Mouse (Mus musculus) gastrocnemius, postnatal 36 days (tissue): ENCODE results near the gene Gtf3c2. TPM values are rescaled to one million over a fixed set of nuclear protein-coding genes. Genes with fewer than 3 reads are reported as not detected.

ENCODE experiments used
- DNase-seq, 2 experiments: peaks; one replicate each; pipeline ENCODE4 v3.0.0; 2022
- intact Hi-C: fragments of 180-260 bp; cut with DNase I; formaldehyde crosslinking; loops from one replicate; pipeline ENCODE4 v1.15.1; 2025
- total RNA-seq, 2 experiments: library from RNA; stranded (reverse); gene quantifications; 2 replicates each; pipeline ENCODE4 v1.2.3; 2021

The Gtf3c2 gene
- total RNA-seq, 2 experiments from 2014 or later: 17.8 to 20.8 TPM

- DNase-seq: peak; percentile 69 to 76
- intact Hi-C loops: no loop called here
These were observed 25.8 kb downstream of the Gtf3c2 start, which contains the start of gene Mpv17 for GRCm38 (mm10) chr5:31154152-31154553. Gene Mpv17, minus strand, starts transcription at chr5:31154251.

- peak in 1 of 2 experiments; percentile 30 for DNase-seq
- intact Hi-C loops: no loop called here
These were observed 26.3 kb downstream of the Gtf3c2 start for GRCm38 (mm10) chr5:31153516-31154151.

- intact Hi-C loops: no loop called here
- DNase-seq: peak in 1 of 2 experiments; percentile 19
These were observed 28.2 kb downstream of the Gtf3c2 start for GRCm38 (mm10) chr5:31151746-31152145.

- intact Hi-C loops: no loop called here
- DNase-seq: no peak
These were observed 30.2 kb downstream of the Gtf3c2 start for GRCm38 (mm10) chr5:31149781-31150180.

- no peak for DNase-seq
- intact Hi-C loops: no loop called here
These were observed 40.9 kb downstream of the Gtf3c2 start for GRCm38 (mm10) chr5:31138968-31139425.

GRCm38 (mm10) chr5:31138241-31138967, 41.5 kb downstream of the Gtf3c2 start, which contains the start of gene Ucn:
Gene Ucn, minus strand, starts transcription at chr5:31138829.
- no peak for DNase-seq

GRCm38 (mm10) chr5:31137658-31138057, 42.3 kb downstream of the Gtf3c2 start:
- intact Hi-C loops: no loop called here
- DNase-seq: no peak

More at GRCm38 (mm10) chr5:31138241-31138967, 41.5 kb downstream of the Gtf3c2 start, which contains the start of gene Ucn:
- intact Hi-C loops: no loop called here

GRCm38 (mm10) chr5:31136730-31137424, 43.1 kb downstream of the Gtf3c2 start:
- intact Hi-C loops: no loop called here
- no peak for DNase-seq

GRCm38 (mm10) chr5:31126050-31126449, 53.9 kb downstream of the Gtf3c2 start:
- no peak for DNase-seq
- intact Hi-C loops: no loop called here

GRCm38 (mm10) chr5:31123481-31123880, 56.5 kb downstream of the Gtf3c2 start:
- intact Hi-C loops: no loop called here

GRCm38 (mm10) chr5:31121111-31121510, 58.8 kb downstream of the Gtf3c2 start:
- no peak for DNase-seq
- intact Hi-C loops: no loop called here

More at GRCm38 (mm10) chr5:31123481-31123880, 56.5 kb downstream of the Gtf3c2 start:
- DNase-seq: no peak

- no peak for DNase-seq
- intact Hi-C loops: no loop called here
These were observed 63.0 kb downstream of the Gtf3c2 start for GRCm38 (mm10) chr5:31116912-31117311.

GRCm38 (mm10) chr5:31116354-31116753, 63.6 kb downstream of the Gtf3c2 start, which contains the start of gene Trim54:
Gene Trim54, plus strand, starts transcription at chr5:31116712.
- no peak for DNase-seq
- intact Hi-C loops: no loop called here

GRCm38 (mm10) chr5:31110781-31111180, 69.2 kb downstream of the Gtf3c2 start:
- no peak for DNase-seq
- intact Hi-C loops: no loop called here

GRCm38 (mm10) chr5:31108000-31108490, 71.9 kb downstream of the Gtf3c2 start, which contains the start of gene Slc30a3:
Gene Slc30a3, minus strand, starts transcription at chr5:31108237.
- intact Hi-C loops: loop anchor here (5.0 kb wide), 1 partner anchor 51 kb away; no protein-coding TSS in a partner anchor
- no peak for DNase-seq

Other genes starting within 250 kb of the Gtf3c2 start
- 1 to 10 TPM; 2.5 TPM for gene Cgref1, start 234.6 kb downstream of the Gtf3c2 start, total RNA-seq
- gene Preb, start 219.8 kb downstream of the Gtf3c2 start, total RNA-seq: 10 to 100 TPM; 76.7 to 86.2 TPM
- gene Tcf23, start 211.5 kb downstream of the Gtf3c2 start, total RNA-seq: under 1 TPM; 0.15 to 0.32 TPM
- 10 to 100 TPM; 42.4 to 43.6 TPM for gene Atraid, start 131.8 kb downstream of the Gtf3c2 start, total RNA-seq
- gene Slc5a6, start 131.2 kb downstream of the Gtf3c2 start, total RNA-seq: 1 to 10 TPM; 2.5 to 3.8 TPM
- gene Cad, start 125.4 kb downstream of the Gtf3c2 start, total RNA-seq: 10 to 100 TPM; 21.3 to 21.7 TPM
- not detected for gene Dnajc5g, start 73.9 kb downstream of the Gtf3c2 start, total RNA-seq
- gene Slc30a3, start 71.9 kb downstream of the Gtf3c2 start, total RNA-seq: not detected
- gene Trim54, start 63.4 kb downstream of the Gtf3c2 start, total RNA-seq: 100 to 1,000 TPM; 349 to 367 TPM
- not detected for gene Ucn, start 41.3 kb downstream of the Gtf3c2 start, total RNA-seq
- gene Mpv17, start 25.9 kb downstream of the Gtf3c2 start, total RNA-seq: 10 to 100 TPM; 19.1 to 23.9 TPM
- 1 to 10 TPM in 1 of 2 experiments, under 1 TPM in 1; 0.59 to 1.7 TPM for gene Gm29609, start 233 bp downstream of the Gtf3c2 start, total RNA-seq
- gene Snx17, start 13.1 kb upstream of the Gtf3c2 start, total RNA-seq: 10 to 100 TPM; 28.1 to 29.7 TPM
- 10 to 100 TPM; 44.1 to 52.9 TPM for gene Eif2b4, start 13.3 kb upstream of the Gtf3c2 start, total RNA-seq
- 1 to 10 TPM; 5.1 to 5.8 TPM for gene Zfp513, start 22.2 kb upstream of the Gtf3c2 start, total RNA-seq
- 10 to 100 TPM; 33.9 to 47.2 TPM for gene Ppm1g, start 40.5 kb upstream of the Gtf3c2 start, total RNA-seq
- 10 to 100 TPM; 51.1 to 60.0 TPM for gene Nrbp1, start 60.7 kb upstream of the Gtf3c2 start, total RNA-seq
- gene Gm9970, start 61.1 kb upstream of the Gtf3c2 start, total RNA-seq: not detected
- gene Krtcap3, start 71.5 kb upstream of the Gtf3c2 start, total RNA-seq: 1 to 10 TPM in 1 of 2 experiments, under 1 TPM in 1; 0.81 to 1.6 TPM
- gene Ift172, start 111.0 kb upstream of the Gtf3c2 start, total RNA-seq: 10 to 100 TPM; 20.3 to 26.3 TPM
- gene Fndc4, start 115.9 kb upstream of the Gtf3c2 start, total RNA-seq: 1 to 10 TPM in 1 of 2 experiments, under 1 TPM in 1; 0.74 to 1.3 TPM
- gene Gckr, start 117.3 kb upstream of the Gtf3c2 start, total RNA-seq: not detected